13 mouse cellular contexts compared by ENCODE assay signal in the genomic region with DNA sequence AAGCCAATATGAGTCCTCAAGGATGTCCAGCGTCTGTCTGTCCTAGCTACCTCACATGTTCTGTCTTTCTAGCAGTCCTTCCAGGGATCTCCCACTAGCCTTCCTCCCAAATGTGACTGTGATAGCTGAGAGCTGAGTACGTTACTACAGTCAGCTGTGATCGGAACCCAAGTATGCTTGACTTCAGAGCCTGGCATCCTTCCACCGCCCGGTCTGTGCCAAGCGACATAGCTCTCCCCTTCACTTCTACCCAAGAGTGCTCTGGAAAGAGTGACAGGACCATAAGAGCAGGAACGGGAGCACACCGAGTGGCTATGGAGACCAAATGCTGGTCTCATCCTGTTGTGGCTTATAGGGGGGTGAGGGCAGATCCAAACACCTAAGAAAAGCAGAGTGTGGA. TPM values are rescaled to one million over a fixed set of nuclear protein-coding genes. Genes with fewer than 3 reads are reported as not detected.
A peak's percentile ranks its signal among the peaks of the same experiment; 100 is the strongest.
DNase-seq lines count a peak whose midpoint lies in the region; ATAC-seq and TF ChIP-seq lines count a peak whose summit lies in the region.
"Had no signal": no experiment of that assay in that cellular context is flagged by ENCODE, and none has a peak within 500 bp of the region (broad histone marks: within the 10 kb centered on the region; RNA-seq: fewer than 3 reads in every experiment).

No protein-coding gene starts in this region.

- 0 out of 2 replicates have a peak overlapping the region, but pooled peaks have one; percentile 28 for H3K4me2 ChIP-seq in forebrain, embryonic 15.5 days (replicated peaks)
- H3K4me2 ChIP-seq in midbrain, embryonic 15.5 days = no peak overlapping the region
- H3K4me2 ChIP-seq: intestine, embryonic 15.5 days had no signal

- no peak for TF ChIP-seq CTCF in lung, adult 2 months (IDR thresholded peaks at IDR 0.05; ENCODE audit: insufficient read depth, low read length)
- no peak for TF ChIP-seq CTCF in gastrocnemius, adult 2 months (IDR thresholded peaks at IDR 0.05)

- no peaks in the 10 kb centered on the region for H3K36me3 ChIP-seq in forebrain, embryonic 15.5 days
- H3K36me3 ChIP-seq in midbrain, embryonic 15.5 days (replicated peaks) = no peaks in the 10 kb centered on the region
- H3K36me3 ChIP-seq in embryonic facial prominence, embryonic 10.5 days (replicated peaks) = no peaks in the 10 kb centered on the region
- H3K36me3 ChIP-seq: intestine, embryonic 15.5 days had no signal

- peak overlapping the region; percentile 87 for H3K27ac ChIP-seq in forebrain, embryonic 15.5 days (replicated peaks)
- H3K27ac ChIP-seq in midbrain, embryonic 15.5 days = peak overlapping the region; percentile 76
- H3K27ac ChIP-seq in embryonic facial prominence, embryonic 10.5 days (replicated peaks) = no peak overlapping the region
- no peak overlapping the region for H3K27ac ChIP-seq in gastrocnemius, adult 2 months
- H3K27ac ChIP-seq: heart, adult 2 months; intestine, embryonic 15.5 days had no signal

- no peaks in the 10 kb centered on the region for H3K27me3 ChIP-seq in forebrain, embryonic 15.5 days
- no peaks in the 10 kb centered on the region for H3K27me3 ChIP-seq in midbrain, embryonic 15.5 days (replicated peaks)
- H3K27me3 ChIP-seq in embryonic facial prominence, embryonic 10.5 days (replicated peaks; ENCODE audit: low read depth, poor library complexity, severe bottlenecking) = no peaks in the 10 kb centered on the region
- H3K27me3 ChIP-seq: intestine, embryonic 15.5 days had no signal

- 66% methylated on average over 8 of the region's 8 CpGs for WGBS in lung, adult 2 months
- WGBS in forebrain, embryonic 15.5 days = 36% methylated on average over 8 of the region's 8 CpGs
- WGBS in midbrain, embryonic 15.5 days = 73% methylated on average over 8 of the region's 8 CpGs
- 93% methylated on average over 8 of the region's 8 CpGs for WGBS in embryonic facial prominence, embryonic 10.5 days

- H3K9me3 ChIP-seq in forebrain, embryonic 15.5 days = no peaks in the 10 kb centered on the region
- H3K9me3 ChIP-seq in midbrain, embryonic 15.5 days = no peaks in the 10 kb centered on the region
- H3K9me3 ChIP-seq in embryonic facial prominence, embryonic 10.5 days = no peaks in the 10 kb centered on the region
- H3K9me3 ChIP-seq: intestine, embryonic 15.5 days had no signal

- no peaks in the 10 kb centered on the region for H3K4me1 ChIP-seq in lung, adult 2 months (ENCODE audit: control insufficient read depth, insufficient read depth, low read length)
- H3K4me1 ChIP-seq in forebrain, embryonic 15.5 days = peaks cover 22% of the 10 kb centered on the region
- peaks cover 19% of the 10 kb centered on the region for H3K4me1 ChIP-seq in midbrain, embryonic 15.5 days
- H3K4me1 ChIP-seq in embryonic facial prominence, embryonic 10.5 days = no peaks in the 10 kb centered on the region
- H3K4me1 ChIP-seq: intestine, embryonic 15.5 days had no signal

- peak; percentile 51 to 71 for DNase-seq in cerebellum, postnatal 14 days
- DNase-seq in cerebellum, adult 8-10 months = no peak
- DNase-seq in lung, postnatal 10 days = peak; percentile 20
- DNase-seq in lung, adult 2 months = no peak
- DNase-seq in embryonic facial prominence, embryonic 10.5 days (ENCODE audit: low spot score) = no peak
- DNase-seq in gastrocnemius, adult 2 months = no peak
- DNase-seq: heart, adult 2 months; kidney, postnatal 10 days; liver; lung, postnatal 14 days had no signal

- H3K9ac ChIP-seq in forebrain, embryonic 15.5 days (replicated peaks) = no peak overlapping the region
- H3K9ac ChIP-seq in midbrain, embryonic 15.5 days = no peak overlapping the region
- H3K9ac ChIP-seq: intestine, embryonic 15.5 days had no signal

- no peak overlapping the region for H3K4me3 ChIP-seq in lung, adult 2 months (replicated peaks; ENCODE audit: extremely low read depth, low read depth, low read length)
- H3K4me3 ChIP-seq in forebrain, embryonic 15.5 days = no peak overlapping the region
- no peak overlapping the region for H3K4me3 ChIP-seq in midbrain, embryonic 15.5 days
- H3K4me3 ChIP-seq in embryonic facial prominence, embryonic 10.5 days = no peak overlapping the region
- no peak overlapping the region for H3K4me3 ChIP-seq in gastrocnemius, adult 2 months
- H3K4me3 ChIP-seq: heart, adult 2 months; intestine, embryonic 15.5 days had no signal

- intact Hi-C loops in gastrocnemius, adult 2 months (cut with DNase I) = no loop called here

- ATAC-seq in forebrain, embryonic 15.5 days (replicated peaks) = peak; percentile 62
- peak; percentile 74 for ATAC-seq in midbrain, embryonic 15.5 days (replicated peaks)
- ATAC-seq: intestine, embryonic 15.5 days had no signal

- no peak for TF ChIP-seq POLR2A in lung, adult 2 months (IDR thresholded peaks at IDR 0.05; ENCODE audit: borderline replicate concordance, extremely low read depth, low read depth, low read length)

RNA-seq across cellular contexts. Expression of a gene that starts 55.6 kb away (rescaled TPM):
- 2.5 and 3.6 TPM in 2 replicates for polyA plus RNA-seq in lung, adult 2 months (2012; rRNA removed)
- 34.0 and 37.7 TPM in 2 replicates for polyA plus RNA-seq in forebrain, embryonic 15.5 days (2015; fragmentation: Nextera tagmentation; extraction: Ambion mirVana)
- 31.1 and 31.6 TPM in 2 replicates for polyA plus RNA-seq in midbrain, embryonic 15.5 days (2015; fragmentation: Nextera tagmentation; extraction: Ambion mirVana)
- 34.8 and 37.5 TPM in 2 replicates for polyA plus RNA-seq in embryonic facial prominence, embryonic 10.5 days (2016; fragmentation: Nextera tagmentation; extraction: Ambion mirVana)
- 1 to 10 TPM; 8.9 to 9.4 TPM for total RNA-seq in gastrocnemius, adult 2 months (2021)

RNA-seq across cellular contexts. Expression of a gene that starts 55.7 kb away (rescaled TPM):
- 2.7 and 4.8 TPM in 2 replicates for polyA plus RNA-seq in lung, adult 2 months (2012; rRNA removed)
- 38.5 and 43.8 TPM in 2 replicates for polyA plus RNA-seq in forebrain, embryonic 15.5 days (2015; fragmentation: Nextera tagmentation; extraction: Ambion mirVana)
- polyA plus RNA-seq in midbrain, embryonic 15.5 days (2015; fragmentation: Nextera tagmentation; extraction: Ambion mirVana) = 25.6 and 28.3 TPM in 2 replicates
- polyA plus RNA-seq in embryonic facial prominence, embryonic 10.5 days (2016; fragmentation: Nextera tagmentation; extraction: Ambion mirVana) = 42.0 and 44.6 TPM in 2 replicates
- total RNA-seq in gastrocnemius, adult 2 months (2021) = 1 to 10 TPM; 8.0 to 9.9 TPM

Comparison
In these comparisons a context has a peak if more than half of its experiments do, and no peak if none do; other contexts are left out.
1. DNase-seq: peak in cerebellum, postnatal 14 days (2 of 2) and lung, postnatal 10 days (single experiment); none in cerebellum, adult 8-10 months (single experiment), lung, adult 2 months (single experiment), embryonic facial prominence, embryonic 10.5 days (single experiment) and gastrocnemius, adult 2 months (single experiment).
2. H3K27ac ChIP-seq: peak in forebrain, embryonic 15.5 days (single experiment) and midbrain, embryonic 15.5 days (single experiment); none in embryonic facial prominence, embryonic 10.5 days (single experiment) and gastrocnemius, adult 2 months (single experiment).